Comparison of ENCODE assay signal across 25 mouse cellular contexts in the genomic region with DNA sequence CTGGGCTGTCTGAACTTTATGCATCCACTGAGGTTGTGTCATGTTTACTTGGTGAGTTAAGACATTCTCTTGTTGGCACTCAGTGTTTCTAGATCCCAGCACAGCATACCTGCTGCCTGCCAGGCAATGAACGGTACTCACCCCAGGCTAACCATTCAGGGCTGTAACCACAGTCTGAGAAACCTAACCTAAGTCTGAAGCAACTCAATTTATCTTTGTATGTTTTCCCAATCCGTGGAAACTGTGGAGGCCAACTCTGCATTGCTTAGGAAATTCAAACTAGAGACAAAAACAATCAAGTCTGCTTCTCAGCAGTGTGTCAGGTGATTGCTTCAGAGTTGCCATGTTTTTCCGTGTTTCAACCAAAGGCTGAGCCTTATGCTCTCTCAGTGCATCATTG.
DNase-seq lines count a peak whose midpoint lies in the region; ATAC-seq and TF ChIP-seq lines count a peak whose summit lies in the region.
"Had no signal": no experiment of that assay in that cellular context is flagged by ENCODE, and none has a peak within 500 bp of the region (broad histone marks: within the 10 kb centered on the region; RNA-seq: fewer than 3 reads in every experiment).

No protein-coding gene starts in this region.

- peak overlapping the region; percentile 77 for H3K27ac ChIP-seq in left cerebral cortex, adult 2 months
- peak overlapping the region; percentile 20; the same call in 1 of the 2 replicates for H3K27ac ChIP-seq in olfactory bulb, adult 2 months (ENCODE audit: insufficient read depth, low read depth, low read length)
- H3K27ac ChIP-seq: embryonic facial prominence, embryonic 15.5 days; forebrain, embryonic 10.5 days; forebrain, embryonic 13.5 days; heart, adult 2 months; hindbrain, embryonic 12.5 days; hindbrain, embryonic 15.5 days had no signal

- no peak for ATAC-seq in megakaryocyte progenitor cell, adult 5-6 weeks (replicated peaks; ENCODE audit: poor library complexity)
- ATAC-seq: CD4-positive, CD25-positive, alpha-beta regulatory T cell, adult 4 months; forebrain, embryonic 13.5 days; forebrain, embryonic 16.5 days had no signal

- no peak for TF ChIP-seq POLR2A in olfactory bulb, adult 2 months (IDR thresholded peaks at IDR 0.05; ENCODE audit: insufficient read depth, low read depth, low read length)

- H3K4me3 ChIP-seq in left cerebral cortex, adult 2 months = no peak overlapping the region
- H3K4me3 ChIP-seq in olfactory bulb, adult 2 months (ENCODE audit: insufficient read depth, low read depth, low read length) = no peak overlapping the region
- H3K4me3 ChIP-seq: embryonic facial prominence, embryonic 15.5 days; forebrain, embryonic 10.5 days; forebrain, embryonic 13.5 days; heart, adult 2 months; hindbrain, embryonic 12.5 days; hindbrain, embryonic 15.5 days had no signal

- DNase-seq in left cerebral cortex, adult 2 months (ENCODE audit: extremely low spot score in 1 of 2, low spot score in 2 of 2) = no peak
- no peak for DNase-seq in left cerebral cortex, postnatal 14 days (ENCODE audit: low spot score in 2 of 2)
- DNase-seq in NIH3T3 (ENCODE audit: low read depth) = peak; percentile 28
- DNase-seq in fat pad, adult 2 months (ENCODE audit: extremely low read depth, low read depth, low spot score) = peak; percentile 42
- no peak for DNase-seq in neural tube, embryonic 10.5 days (ENCODE audit: extremely low spot score, low spot score)
- DNase-seq: adrenal gland, adult 2 months; adrenal gland, postnatal 14 days; cerebellum, adult 11 months; cerebellum, adult 8-10 months; cerebellum, postnatal 10 days; cerebellum, postnatal 36 days; embryo, embryonic 11 days; gastrocnemius, postnatal 10 days; gastrocnemius, postnatal 36 days; heart, adult 2 months; kidney, adult 11 months had no signal

- TF ChIP-seq CTCF in left cerebral cortex, adult 2 months (IDR thresholded peaks at IDR 0.05) = no peak
- TF ChIP-seq CTCF in olfactory bulb, adult 2 months (IDR thresholded peaks at IDR 0.05; ENCODE audit: insufficient read depth, low read depth, low read length) = no peak

- 72% methylated on average over 3 of the region's 3 CpGs for WGBS in olfactory bulb, adult 2 months

- intact Hi-C loops in left cerebral cortex, adult 2 months (cut with DNase I) = no loop called here
- intact Hi-C loops in left cerebral cortex, postnatal 14 days (cut with DNase I) = no loop called here

- H3K4me1 ChIP-seq in olfactory bulb, adult 2 months (ENCODE audit: control insufficient read depth, insufficient read depth, low read length) = no peaks in the 10 kb centered on the region
- H3K4me1 ChIP-seq: forebrain, embryonic 13.5 days; hindbrain, embryonic 12.5 days; hindbrain, embryonic 15.5 days had no signal

Comparison
In these comparisons a context has a peak if more than half of its experiments do, and no peak if none do; other contexts are left out.
1. DNase-seq: peak in NIH3T3 (single experiment) and fat pad, adult 2 months (single experiment); none in left cerebral cortex, adult 2 months (0 of 2), left cerebral cortex, postnatal 14 days (0 of 2) and neural tube, embryonic 10.5 days (single experiment).